ENCODE assay signal across 9 mouse cellular contexts in the genomic region with DNA sequence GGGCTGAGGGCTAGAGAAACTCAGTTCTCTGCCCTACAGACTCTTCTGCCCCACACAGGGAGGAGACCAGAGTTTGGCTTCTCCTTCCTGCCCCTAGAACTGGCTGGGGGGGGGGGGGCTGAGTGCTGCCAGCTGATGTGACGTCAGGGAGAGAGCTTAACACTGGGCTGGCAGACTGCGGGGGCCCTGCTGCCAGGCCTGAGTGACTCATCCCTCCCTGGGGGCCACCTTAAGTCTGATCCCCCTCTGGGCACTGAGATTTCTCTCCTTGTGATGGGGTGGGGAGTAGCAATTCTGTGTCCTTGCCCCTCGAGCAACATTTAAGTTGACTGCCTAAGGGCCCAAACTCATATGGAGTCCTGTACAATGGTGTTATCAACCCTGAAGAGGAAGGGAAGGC. TPM values are rescaled to one million over a fixed set of nuclear protein-coding genes. Genes with fewer than 3 reads are reported as not detected.
DNase-seq lines count a peak whose midpoint lies in the region; ATAC-seq lines count a peak whose summit lies in the region.
"Had no signal": no experiment of that assay in that cellular context is flagged by ENCODE, and none has a peak within 500 bp of the region (broad histone marks: within the 10 kb centered on the region; RNA-seq: fewer than 3 reads in every experiment).

No protein-coding gene starts in this region.

- no peaks in the 10 kb centered on the region for H3K9me3 ChIP-seq in neural tube, embryonic 11.5 days (ENCODE audit: control insufficient read depth, low read length)
- H3K9me3 ChIP-seq in limb, embryonic 10.5 days (replicated peaks): no peaks in the 10 kb centered on the region
- H3K9me3 ChIP-seq in stomach, embryonic 15.5 days: no peaks in the 10 kb centered on the region

- no peak overlapping the region for H3K9ac ChIP-seq in neural tube, embryonic 11.5 days (ENCODE audit: low read length)
- no peak overlapping the region for H3K9ac ChIP-seq in stomach, embryonic 15.5 days

- WGBS in neural tube, embryonic 11.5 days: 70% methylated on average over 3 of the region's 3 CpGs
- WGBS in limb, embryonic 10.5 days: 91% methylated on average over 3 of the region's 3 CpGs
- 70% methylated on average over 3 of the region's 3 CpGs for WGBS in stomach, embryonic 15.5 days

- peak overlapping the region; percentile 99 for H3K4me3 ChIP-seq in neural tube, embryonic 11.5 days (ENCODE audit: low read depth, low read length)
- peak overlapping the region; percentile 99 for H3K4me3 ChIP-seq in limb, embryonic 10.5 days
- H3K4me3 ChIP-seq in stomach, embryonic 15.5 days (replicated peaks): peak overlapping the region; percentile 61; the same call in 1 of the 2 replicates

- peak; percentile 39 for DNase-seq in cerebellum, adult 11-12 months
- no peak for DNase-seq in cerebellum, postnatal 4 days (ENCODE audit: low spot score in 2 of 2)
- DNase-seq in neural tube, embryonic 11.5 days (ENCODE audit: low spot score): no peak
- DNase-seq in neural tube, embryonic 10.5 days (ENCODE audit: extremely low spot score, low spot score): no peak
- no peak for DNase-seq in limb, embryonic 10.5 days (ENCODE audit: low spot score)
- no peak for DNase-seq in adipocyte (ENCODE audit: low spot score)

- H3K27me3 ChIP-seq in neural tube, embryonic 11.5 days (ENCODE audit: control insufficient read depth, insufficient read depth, low read length): no peaks in the 10 kb centered on the region
- H3K27me3 ChIP-seq in limb, embryonic 10.5 days (ENCODE audit: low read depth, poor library complexity, severe bottlenecking): no peaks in the 10 kb centered on the region
- H3K27me3 ChIP-seq in stomach, embryonic 15.5 days (replicated peaks): no peaks in the 10 kb centered on the region

- peaks cover 10% of the 10 kb centered on the region for H3K4me1 ChIP-seq in neural tube, embryonic 11.5 days (ENCODE audit: control insufficient read depth, insufficient read depth, low read length)
- H3K4me1 ChIP-seq in limb, embryonic 10.5 days: peaks cover 27% of the 10 kb centered on the region
- H3K4me1 ChIP-seq in stomach, embryonic 15.5 days: peaks cover 19% of the 10 kb centered on the region

- ATAC-seq in neural tube, embryonic 11.5 days (ENCODE audit: insufficient read depth, low FRiP score, low TSS enrichment): no peak
- no peak for ATAC-seq in stomach, embryonic 15.5 days (ENCODE audit: insufficient read depth, low FRiP score, low read depth)
- ATAC-seq in erythroid progenitor cell, adult 5-6 weeks (replicated peaks; ENCODE audit: low FRiP score, poor library complexity, severe bottlenecking): no peak

- peaks cover 30% of the 10 kb centered on the region for H3K36me3 ChIP-seq in neural tube, embryonic 11.5 days (ENCODE audit: control insufficient read depth, insufficient read depth, low read length)
- H3K36me3 ChIP-seq in limb, embryonic 10.5 days: peaks cover 63% of the 10 kb centered on the region
- H3K36me3 ChIP-seq in stomach, embryonic 15.5 days: peaks cover 32% of the 10 kb centered on the region

- no peak overlapping the region for H3K27ac ChIP-seq in neural tube, embryonic 11.5 days (ENCODE audit: low read depth, low read length)
- peak overlapping the region; percentile 96 for H3K27ac ChIP-seq in limb, embryonic 10.5 days
- H3K27ac ChIP-seq in stomach, embryonic 15.5 days: no peak overlapping the region

- peak overlapping the region; percentile 79 for H3K4me2 ChIP-seq in neural tube, embryonic 11.5 days (ENCODE audit: low read depth)
- H3K4me2 ChIP-seq in stomach, embryonic 15.5 days: peak overlapping the region; percentile 68

RNA-seq across cellular contexts. Expression of gene Ankrd52, which starts 1.5 kb away (rescaled TPM):
- 9.5 and 10.4 TPM in 2 replicates for polyA plus RNA-seq in neural tube, embryonic 11.5 days (2014; fragmentation: Nextera tagmentation; extraction: Ambion mirVana)
- 15.9 and 16.5 TPM in 2 replicates for polyA plus RNA-seq in limb, embryonic 10.5 days (2016; fragmentation: Nextera tagmentation; extraction: Ambion mirVana)
- 12.8 and 15.8 TPM in 2 replicates for polyA plus RNA-seq in stomach, embryonic 15.5 days (2015; fragmentation: Nextera tagmentation; extraction: Ambion mirVana)
- 11.9 and 20.5 TPM in 2 replicates for total RNA-seq in erythroid progenitor cell, adult 5-6 weeks (2015; ENCODE audit: low replicate concordance)
- 4.4 and 10.2 TPM in 2 replicates for total RNA-seq in erythroid progenitor cell, adult 5-6 weeks (2017; ENCODE audit: low replicate concordance)

RNA-seq across cellular contexts. Expression of gene Coq10a, which starts 9.7 kb away (rescaled TPM):
- polyA plus RNA-seq in neural tube, embryonic 11.5 days (2014; fragmentation: Nextera tagmentation; extraction: Ambion mirVana): 19.0 and 24.1 TPM in 2 replicates
- polyA plus RNA-seq in limb, embryonic 10.5 days (2016; fragmentation: Nextera tagmentation; extraction: Ambion mirVana): 5.6 and 9.1 TPM in 2 replicates
- polyA plus RNA-seq in stomach, embryonic 15.5 days (2015; fragmentation: Nextera tagmentation; extraction: Ambion mirVana): 14.0 and 14.5 TPM in 2 replicates
- total RNA-seq in erythroid progenitor cell, adult 5-6 weeks (2015; ENCODE audit: low replicate concordance): 1.1 and 14.3 TPM in 2 replicates
- 2.3 and 3.3 TPM in 2 replicates for total RNA-seq in erythroid progenitor cell, adult 5-6 weeks (2017; ENCODE audit: low replicate concordance)

RNA-seq across cellular contexts. Expression of gene Slc39a5, which starts 22.6 kb away (rescaled TPM):
- not detected in 2 replicates for polyA plus RNA-seq in neural tube, embryonic 11.5 days (2014; fragmentation: Nextera tagmentation; extraction: Ambion mirVana)
- polyA plus RNA-seq in limb, embryonic 10.5 days (2016; fragmentation: Nextera tagmentation; extraction: Ambion mirVana): 0.21 TPM in 1 of 2 replicates, not detected in the other
- polyA plus RNA-seq in stomach, embryonic 15.5 days (2015; fragmentation: Nextera tagmentation; extraction: Ambion mirVana): 34.5 and 39.4 TPM in 2 replicates
- not detected in 2 replicates for total RNA-seq in erythroid progenitor cell, adult 5-6 weeks (2015; ENCODE audit: low replicate concordance)
- not detected in 2 replicates for total RNA-seq in erythroid progenitor cell, adult 5-6 weeks (2017; ENCODE audit: low replicate concordance)
- total RNA-seq: neutrophil, adult 5-6 weeks had no signal

RNA-seq across cellular contexts. Expression of gene Nabp2, which starts 32.8 kb away (rescaled TPM):
- polyA plus RNA-seq in neural tube, embryonic 11.5 days (2014; fragmentation: Nextera tagmentation; extraction: Ambion mirVana): 115 and 127 TPM in 2 replicates
- polyA plus RNA-seq in limb, embryonic 10.5 days (2016; fragmentation: Nextera tagmentation; extraction: Ambion mirVana): 98.7 and 133 TPM in 2 replicates
- polyA plus RNA-seq in stomach, embryonic 15.5 days (2015; fragmentation: Nextera tagmentation; extraction: Ambion mirVana): 66.3 and 81.0 TPM in 2 replicates
- total RNA-seq in erythroid progenitor cell, adult 5-6 weeks (2015; ENCODE audit: low replicate concordance): 28.5 TPM in 2 replicates
- total RNA-seq in erythroid progenitor cell, adult 5-6 weeks (2017; ENCODE audit: low replicate concordance): 13.1 and 15.5 TPM in 2 replicates

RNA-seq across cellular contexts. Expression of gene Rnf41, which starts 33.0 kb away (rescaled TPM):
- polyA plus RNA-seq in neural tube, embryonic 11.5 days (2014; fragmentation: Nextera tagmentation; extraction: Ambion mirVana): 43.5 and 46.8 TPM in 2 replicates
- 41.9 and 43.6 TPM in 2 replicates for polyA plus RNA-seq in limb, embryonic 10.5 days (2016; fragmentation: Nextera tagmentation; extraction: Ambion mirVana)
- polyA plus RNA-seq in stomach, embryonic 15.5 days (2015; fragmentation: Nextera tagmentation; extraction: Ambion mirVana): 33.2 and 35.4 TPM in 2 replicates
- 3.4 and 11.5 TPM in 2 replicates for total RNA-seq in erythroid progenitor cell, adult 5-6 weeks (2015; ENCODE audit: low replicate concordance)
- total RNA-seq in erythroid progenitor cell, adult 5-6 weeks (2017; ENCODE audit: low replicate concordance): 4.0 and 4.4 TPM in 2 replicates

Comparison
In these comparisons a context has a peak if more than half of its experiments do, and no peak if none do; other contexts are left out.
1. RNA of gene Slc39a5, which starts 22.6 kb away (polyA plus RNA-seq): 34.5 to 39.4 TPM in stomach, embryonic 15.5 days; 0.21 TPM in limb, embryonic 10.5 days and not detected in neural tube, embryonic 11.5 days; every median in the first group is over 10 times any median in the second.
2. Peak in every context shown above with its lines, with median percentiles within 50 percentile points of each other: H3K4me3 ChIP-seq.